Mouse (Mus musculus): ENCODE measurements around the gene Usp29. TPM values are rescaled to one million over a fixed set of nuclear protein-coding genes. Genes with fewer than 3 reads are reported as not detected.

Gene Usp29
- polyA plus RNA-seq, 1 experiment from 2014 or later = 42.4 TPM

- ATAC-seq (replicated peaks) = peak; percentile 50; the same call in 1 of the 2 replicates
- peak overlapping the region; percentile 82 for H3K27ac ChIP-seq
- H3K4me2 ChIP-seq = no peak overlapping the region
- H3K4me1 ChIP-seq = peaks cover 15% of the 10 kb centered on the region
- 26% methylated on average over 5 of the region's 5 CpGs for WGBS
- no peaks in the 10 kb centered on the region for H3K27me3 ChIP-seq (replicated peaks)
- H3K9ac ChIP-seq = no peak overlapping the region
- no peak overlapping the region for H3K4me3 ChIP-seq
- no peaks in the 10 kb centered on the region for H3K9me3 ChIP-seq
- no peaks in the 10 kb centered on the region for H3K36me3 ChIP-seq (replicated peaks)
These were observed 104.6 kb downstream of the Usp29 start for GRCm38 (mm10) chr7:6834950-6835349.

GRCm38 (mm10) chr7:6835351-6835750 lies 105.0 kb downstream of the Usp29 start:
- no peaks in the 10 kb centered on the region for H3K27me3 ChIP-seq (replicated peaks)
- H3K4me3 ChIP-seq = no peak overlapping the region
- no peak overlapping the region for H3K4me2 ChIP-seq
- no peaks in the 10 kb centered on the region for H3K9me3 ChIP-seq
- no peak overlapping the region for H3K9ac ChIP-seq
- H3K4me1 ChIP-seq = peaks cover 15% of the 10 kb centered on the region
- peak; percentile 88 for ATAC-seq (replicated peaks)
- WGBS = 13% methylated on average over 5 of the region's 5 CpGs
- H3K36me3 ChIP-seq (replicated peaks) = no peaks in the 10 kb centered on the region
- peak overlapping the region; percentile 82 for H3K27ac ChIP-seq

GRCm38 (mm10) chr7:6837297-6837925 lies 107.0 kb downstream of the Usp29 start:
- no peak overlapping the region for H3K4me3 ChIP-seq
- no peak overlapping the region for H3K9ac ChIP-seq
- no peak overlapping the region for H3K27ac ChIP-seq
- no peak overlapping the region for H3K4me2 ChIP-seq
- H3K27me3 ChIP-seq (replicated peaks) = no peaks in the 10 kb centered on the region
- no peaks in the 10 kb centered on the region for H3K9me3 ChIP-seq
- H3K36me3 ChIP-seq (replicated peaks) = no peaks in the 10 kb centered on the region
- no peak for ATAC-seq (replicated peaks)
- H3K4me1 ChIP-seq = peaks cover 15% of the 10 kb centered on the region
- 79% methylated on average over 3 of the region's 3 CpGs for WGBS

- Histone ChIP-seq H3K27ac (no peak overlapping the region), H3K27me3 (replicated peaks) (no peaks in the 10 kb centered on the region), H3K4me3 (no peak overlapping the region), H3K9me3 (no peaks in the 10 kb centered on the region), H3K4me1 (peaks cover 15% of the 10 kb centered on the region), H3K36me3 (replicated peaks) (no peaks in the 10 kb centered on the region), H3K9ac (no peak overlapping the region), H3K4me2 (no peak overlapping the region)
- WGBS = 92% methylated on average over 9 of the region's 9 CpGs
- no peak for ATAC-seq (replicated peaks)
These were observed 107.7 kb downstream of the Usp29 start for GRCm38 (mm10) chr7:6837926-6838554.

DNA sequence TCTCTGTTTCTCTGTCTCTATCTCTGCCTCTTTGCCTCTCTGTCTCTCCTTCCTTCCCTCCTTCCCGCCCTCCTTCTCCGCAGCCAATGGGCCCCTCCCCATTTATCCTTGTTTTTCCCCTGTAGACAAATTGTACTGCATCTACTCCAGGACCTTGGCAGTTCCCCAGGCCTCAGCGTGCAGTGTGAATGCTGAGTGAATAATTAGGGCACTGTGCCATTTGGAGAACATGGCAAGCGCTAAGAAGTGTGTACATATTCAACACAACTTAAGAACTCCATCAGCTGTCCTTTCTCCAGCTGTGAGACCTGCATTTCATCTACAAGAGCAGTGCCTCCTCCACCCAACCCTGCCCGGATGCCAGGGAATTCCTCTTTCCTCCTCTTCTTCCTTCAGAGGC lies 110.5 kb downstream of the Usp29 start:
- Histone ChIP-seq H3K36me3 (replicated peaks) (no peaks in the 10 kb centered on the region), H3K9ac (no peak overlapping the region), H3K27ac (no peak overlapping the region), H3K4me1 (peaks cover under 1% of the 10 kb centered on the region; the same call in 1 of the 2 replicates), H3K9me3 (no peaks in the 10 kb centered on the region), H3K4me3 (no peak overlapping the region), H3K27me3 (replicated peaks) (no peaks in the 10 kb centered on the region), H3K4me2 (no peak overlapping the region)
- no peak; the same call in 1 of the 2 replicates for ATAC-seq (replicated peaks)
- 64% methylated on average over 5 of the region's 5 CpGs for WGBS

GRCm38 (mm10) chr7:6849495-6849894 lies 119.1 kb downstream of the Usp29 start:
- H3K36me3 ChIP-seq (replicated peaks) = no peaks in the 10 kb centered on the region
- H3K4me1 ChIP-seq = peaks cover 21% of the 10 kb centered on the region
- no peak overlapping the region for H3K4me3 ChIP-seq
- 95% methylated on average over 3 of the region's 3 CpGs for WGBS
- no peaks in the 10 kb centered on the region for H3K9me3 ChIP-seq
- ATAC-seq (replicated peaks) = no peak
- no peak overlapping the region for H3K27ac ChIP-seq
- no peak overlapping the region for H3K9ac ChIP-seq
- H3K27me3 ChIP-seq (replicated peaks) = no peaks in the 10 kb centered on the region
- no peak overlapping the region for H3K4me2 ChIP-seq

GRCm38 (mm10) chr7:6850321-6850720 lies 119.9 kb downstream of the Usp29 start:
- whole genome bisulfite sequencing = over 99% methylated on average over 3 of the region's 3 CpGs

DNA sequence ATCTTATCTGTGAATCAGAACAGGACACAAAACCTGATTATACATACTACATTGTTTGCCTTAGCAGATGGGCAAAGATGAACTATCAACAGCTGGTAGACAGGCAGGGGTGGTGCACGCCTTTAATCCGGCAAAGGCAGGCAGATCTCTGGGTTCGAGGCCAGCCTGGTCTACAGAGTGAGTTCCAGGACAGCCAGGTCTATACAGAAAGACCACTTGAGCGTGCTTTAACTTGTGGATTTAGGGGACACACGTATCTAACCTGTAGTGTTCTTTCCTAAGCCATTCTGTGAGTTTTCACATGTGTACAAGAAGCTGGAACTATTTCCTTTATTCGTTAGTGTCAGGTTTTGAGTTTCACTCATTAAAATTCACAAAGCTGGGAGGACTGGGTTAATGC lies 120.9 kb downstream of the Usp29 start:
- WGBS = 66% methylated on average over 6 of the region's 6 CpGs
- Histone ChIP-seq H3K27me3 (replicated peaks) (no peaks in the 10 kb centered on the region), H3K4me1 (peaks cover 21% of the 10 kb centered on the region), H3K4me3 (no peak overlapping the region), H3K9ac (no peak overlapping the region), H3K27ac (peak overlapping the region; percentile 80), H3K4me2 (peak overlapping the region; percentile 15; the same call in 1 of the 2 replicates), H3K9me3 (no peaks in the 10 kb centered on the region), H3K36me3 (replicated peaks) (no peaks in the 10 kb centered on the region)
- ATAC-seq (replicated peaks) = peak; percentile 29; the same call in 1 of the 2 replicates

More at GRCm38 (mm10) chr7:6850321-6850720, 119.9 kb downstream of the Usp29 start:
- Histone ChIP-seq H3K36me3 (replicated peaks) (no peaks in the 10 kb centered on the region), H3K27me3 (replicated peaks) (no peaks in the 10 kb centered on the region), H3K9me3 (no peaks in the 10 kb centered on the region), H3K4me2 (no peak overlapping the region), H3K9ac (no peak overlapping the region), H3K4me3 (no peak overlapping the region), H3K27ac (no peak overlapping the region), H3K4me1 (peaks cover 21% of the 10 kb centered on the region)
- no peak for ATAC-seq (replicated peaks)

- Histone ChIP-seq H3K4me2 (peak overlapping the region; percentile 15; the same call in 1 of the 2 replicates), H3K4me1 (peaks cover 21% of the 10 kb centered on the region), H3K36me3 (replicated peaks) (no peaks in the 10 kb centered on the region), H3K27me3 (replicated peaks) (no peaks in the 10 kb centered on the region), H3K9ac (no peak overlapping the region), H3K27ac (peak overlapping the region; percentile 80), H3K4me3 (no peak overlapping the region), H3K9me3 (no peaks in the 10 kb centered on the region)
- peak; percentile 93 for ATAC-seq (replicated peaks)
- 27% methylated on average over 5 of the region's 5 CpGs for WGBS
These were observed 121.5 kb downstream of the Usp29 start for GRCm38 (mm10) chr7:6851717-6852503.

DNA sequence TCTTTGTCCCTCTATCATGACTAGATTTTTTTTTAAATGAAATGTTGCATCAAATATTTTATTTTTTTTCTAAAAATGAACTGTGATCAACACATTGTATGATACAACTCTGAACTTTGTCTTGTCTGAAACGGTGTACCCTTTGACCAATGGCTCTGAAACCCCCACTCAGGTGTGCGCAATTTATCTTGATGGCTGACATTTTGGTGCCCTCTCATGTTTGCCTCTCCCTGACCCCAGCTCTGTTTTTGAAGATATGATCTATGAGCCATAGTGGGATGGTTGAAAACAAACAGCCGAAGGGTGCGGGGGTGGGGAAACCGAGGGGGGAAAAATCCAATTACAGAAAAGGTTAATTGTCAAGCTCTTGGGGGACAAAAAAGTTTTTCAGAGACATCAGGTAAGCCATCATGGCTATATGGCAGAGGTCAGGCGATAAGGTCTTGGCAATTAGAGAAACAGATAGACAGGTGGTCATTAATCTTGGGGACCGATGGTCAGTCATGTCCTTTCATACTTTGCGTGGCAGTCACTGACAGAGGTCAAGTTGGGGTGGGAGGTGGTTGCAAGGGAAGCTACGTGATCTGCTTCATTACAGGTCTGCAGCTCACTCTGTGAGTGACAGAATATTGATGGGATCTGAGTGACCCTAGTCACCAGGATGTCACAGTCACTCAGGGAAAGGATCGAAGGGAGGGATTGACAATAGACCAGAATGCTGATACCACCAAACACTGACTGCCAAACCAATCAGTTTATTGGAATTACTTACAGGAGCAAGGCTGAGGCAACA lies 125.4 kb downstream of the Usp29 start:
- Histone ChIP-seq H3K27me3 (replicated peaks) (no peaks in the 10 kb centered on the region), H3K9me3 (no peaks in the 10 kb centered on the region), H3K4me2 (no peak overlapping the region), H3K9ac (no peak overlapping the region), H3K4me3 (no peak overlapping the region), H3K4me1 (peaks cover 27% of the 10 kb centered on the region), H3K36me3 (replicated peaks) (no peaks in the 10 kb centered on the region), H3K27ac (no peak overlapping the region)
- ATAC-seq (replicated peaks) = no peak
- WGBS = 88% methylated on average over 10 of the region's 10 CpGs

DNA sequence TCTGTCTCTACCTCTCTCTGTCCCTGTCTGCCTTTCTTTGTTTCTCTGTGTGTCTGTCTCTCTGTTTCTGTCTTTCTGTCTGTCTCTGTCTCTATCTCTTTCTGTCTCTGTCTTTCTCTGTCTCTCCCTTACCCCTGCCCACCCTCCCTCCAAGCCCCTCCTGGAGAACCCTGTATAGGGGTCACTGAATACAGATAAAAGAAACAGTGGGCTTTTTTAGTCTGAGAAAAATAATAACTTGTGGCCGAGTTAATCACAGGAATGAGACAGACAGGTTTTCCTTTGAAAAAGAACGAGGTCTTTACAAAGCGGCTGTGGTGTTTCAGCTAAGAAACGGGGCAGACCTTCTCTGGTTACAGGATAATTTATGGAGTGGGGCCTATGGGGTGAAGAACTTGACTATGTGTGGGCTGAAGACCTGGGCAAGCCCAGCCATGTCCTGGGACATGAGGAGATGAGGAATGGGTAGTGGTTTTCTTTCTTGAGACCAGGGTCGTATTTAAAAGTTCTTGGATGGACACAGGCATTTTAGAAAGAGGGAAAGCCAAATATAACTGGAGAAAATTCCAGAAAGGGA lies 128.4 kb downstream of the Usp29 start:
- Histone ChIP-seq H3K36me3 (replicated peaks) (no peaks in the 10 kb centered on the region), H3K9me3 (no peaks in the 10 kb centered on the region), H3K4me1 (peaks cover 17% of the 10 kb centered on the region), H3K9ac (no peak overlapping the region), H3K27me3 (replicated peaks) (no peaks in the 10 kb centered on the region), H3K4me3 (no peak overlapping the region), H3K4me2 (no peak overlapping the region), H3K27ac (peak overlapping the region; percentile 29; the same call in 1 of the 2 replicates)
- 38% methylated on average over 5 of the region's 5 CpGs for WGBS
- no peak for ATAC-seq (replicated peaks)
